Mouse (Mus musculus): ENCODE measurements at regions not wholly inside any gene's neighbourhood (a gene's known extent, or its start where the extent isn't known, plus 50 kb on each side); places are given as distances from the start of the nearest gene placed in this dataset.

GRCm38 (mm10) chrX:167152611-167153010, 56.5 kb downstream of the Tmsb4x start:
- TF ChIP-seq CTCF (IDR thresholded peaks at IDR 0.05) (no peak), EP300 (IDR thresholded peaks at IDR 0.05) (no peak)
